Mouse (Mus musculus) kidney, adult 2 months (tissue): ENCODE results near the gene Atg7. TPM values are rescaled to one million over a fixed set of nuclear protein-coding genes. Genes with fewer than 3 reads are reported as not detected.

Experiments used
- DNase-seq: peaks from one replicate; pipeline ENCODE4 v3.0.0; 2021
- H3K27ac ChIP-seq: fragments of 200-500 bp; 2 replicates; pipeline ENCODE4 v1.5.1; 2012; ENCODE audit warnings: low read depth, low read length, control low read depth, inconsistent platforms; ENCODE audit not compliant: insufficient read depth
- H3K27me3 ChIP-seq: fragments of 200-500 bp; replicated peaks from 2 replicates; pipeline ENCODE4 v1.6.1; 2012; ENCODE audit warnings: mild to moderate bottlenecking, moderate library complexity, low read length, inconsistent platforms; ENCODE audit not compliant: control insufficient read depth, insufficient read depth
- H3K36me3 ChIP-seq: fragments of 200-500 bp; 2 replicates; pipeline ENCODE4 v1.6.1; 2012; ENCODE audit warnings: mild to moderate bottlenecking, moderate library complexity, low read length, inconsistent platforms; ENCODE audit not compliant: control insufficient read depth, insufficient read depth
- H3K4me1 ChIP-seq: fragments of 200-500 bp; 2 replicates; pipeline ENCODE4 v1.6.1; 2011; ENCODE audit warnings: low read length; ENCODE audit not compliant: control insufficient read depth, insufficient read depth
- H3K4me3 ChIP-seq: fragments of 200-500 bp; 2 replicates; pipeline ENCODE4 v1.5.1; 2011; ENCODE audit warnings: mild to moderate bottlenecking, low read depth, low read length, control low read depth; ENCODE audit not compliant: insufficient read depth
- CTCF ChIP-seq: fragments of 200-500 bp; conservative IDR thresholded peaks from 2 replicates; pipeline ENCODE4 v1.5.1; 2011; ENCODE audit warnings: low read depth, mild to moderate bottlenecking, control low read depth, low read length, moderate library complexity, mixed read lengths; ENCODE audit not compliant: insufficient read depth, insufficient read length
- POLR2A ChIP-seq: fragments of 200-500 bp; IDR thresholded peaks from one replicate; pipeline ENCODE4 v1.6.1; 2011; ENCODE audit warnings: low read depth, low read length, control low read depth
- WGBS: fragments of 180-500 bp; shearing (Covaris S2); methylation state at CpG from one replicate; pipeline ENCODE4 v1.1.7; 2018; 5-methylcytosine and 5-hydroxymethylcytosine counted together
- polyA plus RNA-seq: library from polyadenylated mRNA; depleted of rRNA; stranded (reverse); fragments of >200 nt; gene quantifications from 2 replicates; pipeline ENCODE4 v1.2.3, GENCODE M21; 2012

Atg7 gene
- polyA plus RNA-seq, 1 experiment: 20.6 TPM

GRCm38 (mm10) chr6:114833058-114833685 lies 190.3 kb downstream of the Atg7 start:
- H3K36me3 ChIP-seq: no peaks in the 10 kb centered on the region
- no peak overlapping the region for H3K4me3 ChIP-seq
- no peak for TF ChIP-seq POLR2A
- no peak for TF ChIP-seq CTCF
- no peak overlapping the region for H3K27ac ChIP-seq
- DNase-seq: no peak
- 77% methylated on average over 9 of the region's 9 CpGs for WGBS
- peaks cover 13% of the 10 kb centered on the region; the same call in 1 of the 2 replicates for H3K4me1 ChIP-seq
- H3K27me3 ChIP-seq: no peaks in the 10 kb centered on the region

- Histone ChIP-seq H3K36me3 (no peaks in the 10 kb centered on the region), H3K27ac (peak overlapping the region; percentile 48; the same call in 1 of the 2 replicates), H3K4me3 (no peak overlapping the region), H3K27me3 (no peaks in the 10 kb centered on the region), H3K4me1 (peaks cover 14% of the 10 kb centered on the region)
- WGBS: 35% methylated on average over 4 of the region's 4 CpGs
- DNase-seq: peak; percentile 81
- TF ChIP-seq POLR2A (no peak), CTCF (no peak)
Measured at GRCm38 (mm10) chr6:114833791-114834346, 191.0 kb downstream of the Atg7 start.

GRCm38 (mm10) chr6:114835344-114835743 lies 192.4 kb downstream of the Atg7 start:
- no peak overlapping the region for H3K4me3 ChIP-seq
- H3K36me3 ChIP-seq: no peaks in the 10 kb centered on the region
- H3K27ac ChIP-seq: no peak overlapping the region
- H3K27me3 ChIP-seq: no peaks in the 10 kb centered on the region
- peaks cover 24% of the 10 kb centered on the region for H3K4me1 ChIP-seq
- no peak for TF ChIP-seq POLR2A
- no peak for TF ChIP-seq CTCF
- DNase-seq: no peak
- WGBS: 79% methylated on average over 7 of the region's 7 CpGs

DNA sequence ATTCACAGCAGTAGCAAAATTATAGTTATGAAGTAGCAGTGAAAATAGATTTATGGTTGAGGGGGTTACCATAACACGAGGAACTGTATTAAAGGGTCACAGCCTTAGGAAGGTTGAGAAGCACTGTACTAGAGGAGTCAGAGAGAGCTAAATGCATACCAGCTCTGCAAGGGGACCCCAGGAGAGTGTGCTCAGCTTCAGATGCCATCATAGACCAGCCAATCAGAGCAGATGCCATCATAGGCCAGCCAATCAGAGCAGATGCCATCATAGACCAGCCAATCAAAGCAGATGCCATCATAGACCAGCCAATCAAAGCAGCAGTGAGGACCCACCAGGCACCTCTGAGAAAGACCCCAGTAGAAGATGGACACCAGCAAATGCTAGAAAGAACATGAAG lies 192.9 kb downstream of the Atg7 start:
- 81% methylated on average over 1 of the region's 1 CpGs for WGBS
- peaks cover 24% of the 10 kb centered on the region for H3K4me1 ChIP-seq
- H3K27ac ChIP-seq: no peak overlapping the region
- no peaks in the 10 kb centered on the region for H3K36me3 ChIP-seq
- TF ChIP-seq CTCF (no peak), POLR2A (no peak)
- no peak for DNase-seq
- no peaks in the 10 kb centered on the region for H3K27me3 ChIP-seq
- H3K4me3 ChIP-seq: no peak overlapping the region

GRCm38 (mm10) chr6:114836433-114836832 lies 193.5 kb downstream of the Atg7 start:
- H3K4me1 ChIP-seq: peaks cover 29% of the 10 kb centered on the region
- WGBS: 85% methylated on average over 3 of the region's 3 CpGs
- TF ChIP-seq CTCF (no peak), POLR2A (no peak)

GRCm38 (mm10) chr6:114838872-114839271 lies 196.0 kb downstream of the Atg7 start:
- Histone ChIP-seq H3K27ac (no peak overlapping the region), H3K4me3 (no peak overlapping the region), H3K36me3 (no peaks in the 10 kb centered on the region), H3K27me3 (no peaks in the 10 kb centered on the region), H3K4me1 (peaks cover 25% of the 10 kb centered on the region)
- no peak for DNase-seq
- 67% methylated on average over 4 of the region's 4 CpGs for WGBS
- TF ChIP-seq POLR2A (no peak), CTCF (no peak)

More at GRCm38 (mm10) chr6:114836433-114836832, 193.5 kb downstream of the Atg7 start:
- H3K4me3 ChIP-seq: no peak overlapping the region
- H3K27me3 ChIP-seq: no peaks in the 10 kb centered on the region
- no peaks in the 10 kb centered on the region for H3K36me3 ChIP-seq
- DNase-seq: no peak
- H3K27ac ChIP-seq: no peak overlapping the region

GRCm38 (mm10) chr6:114840012-114840411 lies 197.1 kb downstream of the Atg7 start:
- 73% methylated on average over 7 of the region's 7 CpGs for WGBS

More at GRCm38 (mm10) chr6:114840012-114840411, 197.1 kb downstream of the Atg7 start:
- Histone ChIP-seq H3K27me3 (no peaks in the 10 kb centered on the region), H3K4me3 (no peak overlapping the region), H3K36me3 (no peaks in the 10 kb centered on the region), H3K27ac (no peak overlapping the region), H3K4me1 (peaks cover 19% of the 10 kb centered on the region)
- TF ChIP-seq POLR2A: no peak
- no peak for TF ChIP-seq CTCF
- peak; percentile 60 for DNase-seq
